Mouse (Mus musculus) neutrophil, adult 59 days (primary cell): ENCODE data around the gene Ibtk. TPM values are rescaled to one million over a fixed set of nuclear protein-coding genes. Genes with fewer than 3 reads are reported as not detected.

Experiments used
- total RNA-seq, 2 experiments: library from RNA; stranded (reverse); gene quantifications; 1 replicate in 1 of 2; 2 replicates in 1 of 2; pipeline ENCODE4 v1.2.4; 2023

The Ibtk gene
- 10 to 100 TPM; 29.8 to 37.6 TPM for total RNA-seq

DNA sequence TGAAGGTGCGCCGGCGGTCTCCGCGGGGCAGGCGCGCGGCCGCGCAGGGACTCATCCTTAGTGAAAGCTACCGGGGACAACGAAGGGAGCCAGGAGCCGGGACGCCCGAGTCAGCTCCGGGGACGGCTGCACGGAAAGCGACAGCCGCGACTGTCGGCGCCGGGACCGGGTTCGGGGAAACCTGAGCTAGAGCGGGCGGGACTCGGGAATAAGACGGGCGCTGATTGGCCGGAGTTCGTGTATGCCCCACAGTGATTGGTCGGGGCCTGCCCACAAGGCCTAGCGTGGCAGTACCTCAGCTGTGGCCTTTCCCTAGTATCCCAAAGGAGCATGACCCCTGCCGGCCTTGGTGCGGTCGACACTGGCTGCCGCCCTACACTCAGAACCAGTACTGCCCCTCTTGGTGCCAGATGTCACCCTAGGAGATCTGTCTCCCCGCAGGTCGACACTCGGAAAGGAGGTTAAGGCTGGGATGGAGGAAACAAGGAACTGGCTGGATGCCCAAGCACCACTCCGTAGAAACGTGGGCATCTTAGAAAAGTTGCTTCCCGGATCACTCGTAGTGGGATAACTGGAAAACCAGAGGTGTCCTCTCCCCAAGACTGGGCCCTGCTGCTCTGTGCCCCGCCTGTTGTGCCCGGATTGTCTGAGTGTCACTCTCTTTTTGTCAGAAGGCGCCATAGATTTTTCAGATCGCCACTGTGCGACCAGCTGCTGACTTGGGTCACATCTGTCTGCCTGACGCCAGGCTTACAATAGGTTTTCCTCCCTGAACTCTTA lies at the start of gene Ibtk:
Gene Ibtk, minus strand, starts transcription at position 193 of the 780 bp plus-strand sequence.

Other genes with a start within 250 kb of the Ibtk start
- gene Tpbg, start 93.0 kb upstream of the Ibtk start, total RNA-seq, result under 1 TPM; 0.13 to 0.73 TPM